Mouse (Mus musculus) forebrain, embryonic 13.5 days (tissue): Measurements from ENCODE around the gene Tmem198b. TPM values are rescaled to one million over a fixed set of nuclear protein-coding genes. Genes with fewer than 3 reads are reported as not detected.
A peak's percentile ranks its signal among the peaks of the same experiment; 100 is the strongest.

Experiments used
- ATAC-seq: fragments of 200-750 bp; cut with Nextera tagmentation; 2 replicates; pipeline ENCODE4 v1.8.0; 2017
- H3K27ac ChIP-seq: fragments of 300-500 bp; sonication (generic); 2 replicates; pipeline ENCODE4 v1.5.1; 2015; ENCODE audit warnings: inconsistent platforms, mild to moderate bottlenecking, moderate library complexity
- H3K27me3 ChIP-seq: fragments of 300-500 bp; sonication (generic); 2 replicates; pipeline ENCODE4 v1.6.1; 2015; ENCODE audit warnings: mild to moderate bottlenecking, inconsistent platforms
- H3K36me3 ChIP-seq: fragments of 300-500 bp; sonication (generic); 2 replicates; pipeline ENCODE4 v1.6.1; 2015; ENCODE audit warnings: mild to moderate bottlenecking, inconsistent platforms; ENCODE audit not compliant: poor library complexity, severe bottlenecking
- H3K4me1 ChIP-seq: fragments of 300-500 bp; sonication (generic); 2 replicates; pipeline ENCODE4 v1.6.1; 2015; ENCODE audit warnings: inconsistent platforms
- H3K4me2 ChIP-seq: fragments of 300-500 bp; sonication (generic); 2 replicates; pipeline ENCODE4 v1.6.1; 2015; ENCODE audit warnings: inconsistent platforms, mild to moderate bottlenecking, moderate library complexity
- H3K4me3 ChIP-seq: fragments of 300-500 bp; sonication (generic); 2 replicates; pipeline ENCODE4 v1.5.1; 2015; ENCODE audit warnings: mild to moderate bottlenecking, inconsistent platforms
- H3K9ac ChIP-seq: fragments of 300-500 bp; sonication (generic); 2 replicates; pipeline ENCODE4 v1.6.1; 2015; ENCODE audit warnings: mild to moderate bottlenecking, inconsistent platforms
- H3K9me3 ChIP-seq: fragments of 300-500 bp; sonication (generic); replicated peaks from 2 replicates; pipeline ENCODE4 v1.6.1; 2016; ENCODE audit warnings: inconsistent platforms
- WGBS: fragments of 180-500 bp; shearing (Covaris S2); methylation state at CpG from one replicate; pipeline ENCODE4 v1.1.7; 2015; 5-methylcytosine and 5-hydroxymethylcytosine counted together
- polyA plus RNA-seq: library from polyadenylated mRNA; unstranded; fragments of >200 nt; fragmentation: Nextera tagmentation; extraction: Ambion mirVana; gene quantifications from 2 replicates; pipeline ENCODE4 v1.2.1, GENCODE M21; 2015

The Tmem198b gene
- polyA plus RNA-seq, 1 experiment from 2014 or later = 14.9 TPM

DNA sequence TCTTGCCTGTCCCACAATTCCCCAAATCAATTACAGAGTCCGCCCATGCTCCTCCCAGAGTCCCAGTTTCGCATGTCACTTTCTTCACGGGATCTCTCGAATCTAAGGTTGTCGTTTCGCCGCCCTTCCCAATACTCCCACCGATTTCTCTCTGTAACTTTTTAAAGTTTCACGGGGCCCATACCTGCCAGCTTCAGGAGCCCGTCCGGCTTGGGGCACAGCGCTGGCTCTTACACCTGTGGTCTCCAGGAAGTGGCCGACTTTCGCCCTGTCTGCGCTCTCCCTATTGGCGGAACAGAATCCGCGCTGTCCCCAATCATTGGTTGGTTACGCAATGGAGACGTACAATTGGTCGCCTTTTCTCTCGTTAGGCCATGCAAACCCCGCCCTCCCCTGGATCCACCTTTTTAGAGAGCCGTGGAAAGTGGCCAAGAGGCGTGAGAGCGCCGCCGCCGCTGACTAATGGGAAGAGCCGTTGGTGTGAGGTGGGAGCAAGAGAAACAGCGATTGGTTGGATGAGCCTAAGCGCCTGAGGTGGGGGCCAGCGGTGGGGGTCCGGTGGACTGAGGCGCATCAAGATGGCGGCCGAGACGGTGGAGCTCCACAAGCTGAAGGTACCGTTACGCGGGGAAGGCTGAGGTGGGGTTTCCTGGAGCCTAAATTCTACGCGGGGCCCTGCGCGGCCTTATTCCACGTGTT, 17.3 kb upstream of the Tmem198b start, which contains the start of gene Ormdl2:
Gene Ormdl2 (minus strand): TSS at position 288 of the 699 bp plus-strand sequence.
- Histone ChIP-seq H3K9me3 (no peaks in the 10 kb centered on the region), H3K4me1 (peaks cover 20% of the 10 kb centered on the region), H3K27ac (peak within 1 kb of the TSS; percentile 60; the same call in 1 of the 2 replicates), H3K4me3 (peak within 1 kb of the TSS; percentile 91), H3K9ac (peak within 1 kb of the TSS; percentile 88), H3K36me3 (peaks cover 50% of the 10 kb centered on the region), H3K4me2 (peak within 1 kb of the TSS; percentile 89), H3K27me3 (no peaks in the 10 kb centered on the region)
- under 1% methylated on average over 46 of the region's 46 CpGs for WGBS
- ATAC-seq = peak; percentile 100

DNA sequence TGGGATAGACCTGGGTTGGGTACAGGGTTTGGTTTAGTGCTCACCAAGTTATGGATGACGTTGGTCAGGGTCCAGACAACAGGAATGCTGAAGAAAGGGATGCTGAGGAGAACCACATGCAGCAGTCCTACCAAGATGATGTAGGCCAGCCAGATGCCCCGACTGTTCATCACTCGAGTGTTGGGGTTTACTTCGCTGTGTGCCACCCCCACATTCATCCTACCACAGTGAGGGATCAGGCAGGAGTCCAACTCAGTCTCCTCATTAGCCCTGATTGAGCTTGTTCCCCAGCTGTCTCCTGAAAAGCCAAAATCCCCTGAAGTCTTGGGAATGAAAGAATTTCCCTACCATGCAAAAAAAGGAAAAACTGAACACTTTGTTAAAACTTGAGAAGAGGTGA, 16.0 kb upstream of the Tmem198b start:
- H3K4me3 ChIP-seq = no peak overlapping the region
- H3K4me2 ChIP-seq = peak overlapping the region; percentile 61
- peaks cover 20% of the 10 kb centered on the region for H3K4me1 ChIP-seq
- peaks cover 54% of the 10 kb centered on the region for H3K36me3 ChIP-seq
- ATAC-seq = no peak
- H3K9me3 ChIP-seq = no peaks in the 10 kb centered on the region
- no peaks in the 10 kb centered on the region for H3K27me3 ChIP-seq
- 78% methylated on average over 4 of the region's 4 CpGs for WGBS
- no peak overlapping the region for H3K9ac ChIP-seq
- H3K27ac ChIP-seq = no peak overlapping the region

DNA sequence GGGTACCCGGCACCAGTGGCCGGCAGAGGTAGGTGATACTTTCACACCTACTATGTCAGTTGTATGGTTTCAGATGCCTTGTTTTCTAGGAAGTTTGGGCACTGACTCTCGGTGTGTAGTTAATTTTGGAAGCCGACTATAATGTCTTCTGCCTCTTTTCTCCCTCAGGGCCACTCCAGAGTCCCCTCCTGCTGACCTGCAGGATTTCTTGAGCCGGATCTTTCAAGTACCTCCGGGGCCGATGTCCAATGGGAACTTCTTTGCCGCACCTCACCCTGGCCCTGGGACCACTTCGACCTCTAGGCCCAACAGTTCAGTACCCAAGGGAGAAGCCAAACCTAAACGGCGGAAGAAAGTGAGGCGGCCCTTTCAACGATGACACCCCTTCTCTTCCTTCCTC, 12.9 kb upstream of the Tmem198b start, which contains the start of gene Sarnp:
Gene Sarnp (plus strand): TSS at position 301 of the 400 bp plus-strand sequence.
- 92% methylated on average over 13 of the region's 13 CpGs for WGBS
- Histone ChIP-seq H3K4me1 (peaks cover 9% of the 10 kb centered on the region), H3K27me3 (no peaks in the 10 kb centered on the region), H3K9me3 (no peaks in the 10 kb centered on the region), H3K4me2 (no peak within 1 kb of the TSS), H3K9ac (no peak within 1 kb of the TSS), H3K36me3 (peaks cover 72% of the 10 kb centered on the region), H3K27ac (no peak within 1 kb of the TSS), H3K4me3 (no peak within 1 kb of the TSS)
- ATAC-seq = no peak

DNA sequence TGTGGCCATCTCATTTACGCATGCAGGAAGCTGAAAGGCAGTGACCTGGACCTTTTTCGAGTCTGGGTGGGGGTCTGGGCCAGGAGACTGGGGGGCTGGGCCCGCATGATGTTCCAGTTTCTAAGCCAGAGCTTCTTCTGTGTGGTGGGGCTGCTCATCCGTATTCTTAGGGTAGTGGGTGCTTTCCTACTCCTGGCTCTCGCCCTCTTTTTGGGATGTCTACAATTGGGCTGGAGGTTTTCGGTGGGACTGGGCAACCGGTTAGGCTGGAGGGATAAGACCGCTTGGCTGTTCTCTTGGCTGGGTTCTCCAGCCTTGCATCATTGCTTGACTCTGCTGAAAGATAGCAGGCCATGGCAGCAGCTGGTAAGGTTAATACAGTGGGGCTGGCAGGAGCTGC, 2.8 kb upstream of the Tmem198b start:
- no peak for ATAC-seq
- peaks cover 42% of the 10 kb centered on the region for H3K36me3 ChIP-seq
- no peaks in the 10 kb centered on the region for H3K27me3 ChIP-seq
- no peaks in the 10 kb centered on the region for H3K9me3 ChIP-seq
- H3K4me3 ChIP-seq = peak overlapping the region; percentile 78
- peak overlapping the region; percentile 88 for H3K9ac ChIP-seq
- 96% methylated on average over 8 of the region's 8 CpGs for WGBS
- no peak overlapping the region for H3K27ac ChIP-seq
- peaks cover 58% of the 10 kb centered on the region for H3K4me1 ChIP-seq
- peak overlapping the region; percentile 78 for H3K4me2 ChIP-seq

DNA sequence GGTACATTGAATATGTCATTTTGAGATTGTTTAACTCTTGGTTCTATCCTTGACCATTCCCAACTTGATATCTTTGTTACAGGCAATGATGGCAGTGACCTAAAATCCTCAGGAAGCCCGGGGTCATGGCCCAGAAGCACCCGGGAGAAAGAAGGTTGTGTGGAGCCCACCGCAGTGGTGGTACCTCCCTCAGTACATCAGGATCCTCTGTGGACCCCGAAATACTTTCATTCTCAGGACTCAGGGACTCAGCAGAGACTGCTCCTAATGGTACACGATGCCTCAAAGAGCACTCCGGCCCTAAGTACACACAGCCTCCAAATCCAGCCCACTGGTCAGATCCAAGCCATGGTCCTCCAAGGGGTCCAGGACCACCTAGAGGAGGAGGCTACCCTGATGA, 1.9 kb upstream of the Tmem198b start:
- ATAC-seq = no peak
- H3K27me3 ChIP-seq = no peaks in the 10 kb centered on the region
- WGBS = 74% methylated on average over 6 of the region's 6 CpGs
- H3K9me3 ChIP-seq = no peaks in the 10 kb centered on the region
- peaks cover 49% of the 10 kb centered on the region for H3K36me3 ChIP-seq
- H3K9ac ChIP-seq = peak overlapping the region; percentile 88
- H3K27ac ChIP-seq = no peak overlapping the region; the same call in 1 of the 2 replicates
- H3K4me2 ChIP-seq = peak overlapping the region; percentile 78
- peak overlapping the region; percentile 78 for H3K4me3 ChIP-seq
- H3K4me1 ChIP-seq = peaks cover 58% of the 10 kb centered on the region

DNA sequence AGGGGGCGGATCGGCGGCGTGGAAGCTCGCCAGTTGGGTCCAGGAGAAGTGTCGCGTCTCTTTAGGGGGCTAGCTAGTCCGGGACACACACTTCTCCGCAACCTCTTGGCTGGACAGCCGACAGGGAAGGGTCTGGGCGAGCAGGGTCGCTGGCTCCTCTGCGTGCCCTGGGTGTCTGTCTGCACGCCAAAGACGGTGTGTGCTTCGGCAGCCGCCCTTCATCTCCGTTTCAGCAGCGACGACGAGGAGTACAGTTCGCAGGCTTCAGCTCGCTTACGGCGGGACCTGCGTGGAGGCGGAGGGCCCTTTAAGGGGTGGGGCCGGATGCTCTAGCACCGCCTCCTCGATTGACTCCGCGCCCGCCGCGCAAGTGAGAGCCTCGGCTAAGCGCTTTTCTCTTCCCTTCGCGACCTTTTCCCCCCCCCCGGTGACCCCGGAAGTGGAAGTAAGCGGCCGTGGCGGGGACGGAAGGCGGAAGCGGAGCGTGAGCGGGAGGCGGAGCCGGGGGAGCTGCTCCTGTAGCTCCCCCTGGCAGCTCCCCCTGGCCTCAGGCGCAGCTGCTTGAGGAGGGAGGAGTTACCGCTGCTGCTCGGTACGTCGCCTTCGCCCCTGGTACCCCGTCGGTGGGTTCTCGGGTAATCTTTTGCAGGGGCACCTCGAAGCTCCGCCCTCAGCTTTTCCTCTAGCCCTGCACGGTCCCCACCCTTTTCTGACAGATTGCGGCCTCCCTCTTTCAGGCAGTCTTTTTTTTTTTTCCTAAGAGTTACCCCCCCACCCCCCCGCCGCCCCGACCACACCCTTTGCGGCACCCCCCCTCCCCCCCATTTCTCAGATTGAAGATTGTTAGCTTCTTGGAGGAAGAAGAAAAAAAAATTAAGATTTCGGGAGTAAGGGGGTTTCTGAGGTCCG, 1.2 kb upstream of the Tmem198b start:
- peak; percentile 93 for ATAC-seq
- Histone ChIP-seq H3K27me3 (no peaks in the 10 kb centered on the region), H3K9ac (peak overlapping the region; percentile 88), H3K4me2 (peak overlapping the region; percentile 78), H3K9me3 (no peaks in the 10 kb centered on the region), H3K4me1 (peaks cover 58% of the 10 kb centered on the region), H3K36me3 (peaks cover 56% of the 10 kb centered on the region), H3K4me3 (peak overlapping the region; percentile 78), H3K27ac (peak overlapping the region; percentile 98)
- under 1% methylated on average over 65 of the region's 70 CpGs for WGBS

DNA sequence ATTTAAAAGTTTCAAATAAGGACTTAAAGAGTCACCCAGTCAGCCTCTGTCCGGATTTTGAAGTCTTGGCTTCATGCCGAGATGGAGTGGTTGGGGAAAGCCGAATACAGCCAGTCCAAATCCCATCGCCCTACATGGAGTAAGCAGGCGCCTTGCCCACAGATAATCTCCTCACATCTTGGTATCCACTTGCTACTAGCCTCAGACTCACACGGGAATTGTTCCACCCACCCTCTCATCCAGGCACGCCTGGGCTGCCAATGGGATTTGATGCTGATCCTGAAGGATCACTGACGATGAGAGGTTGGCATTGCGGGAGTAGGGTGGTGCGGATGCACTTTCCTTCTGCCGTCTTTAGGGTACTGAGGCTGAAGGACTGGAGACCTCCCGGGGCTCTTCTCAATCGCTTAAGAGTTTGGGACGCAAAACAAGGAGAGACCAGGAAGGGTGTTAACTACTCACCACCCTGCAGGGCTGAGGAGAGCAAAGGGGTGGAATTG, 349 bp downstream of the Tmem198b start, which contains the start of gene Dnajc14:
Gene Dnajc14 (plus strand): TSS at position 292 of the 500 bp plus-strand sequence.
- H3K27me3 ChIP-seq = no peaks in the 10 kb centered on the region
- ATAC-seq = peak; percentile 27
- peak within 1 kb of the TSS; percentile 88 for H3K9ac ChIP-seq
- H3K36me3 ChIP-seq = peaks cover 55% of the 10 kb centered on the region
- peak within 1 kb of the TSS; percentile 78 for H3K4me3 ChIP-seq
- H3K4me2 ChIP-seq = peak within 1 kb of the TSS; percentile 78
- H3K9me3 ChIP-seq = no peaks in the 10 kb centered on the region
- peak within 1 kb of the TSS; percentile 98 for H3K27ac ChIP-seq
- H3K4me1 ChIP-seq = peaks cover 48% of the 10 kb centered on the region
- under 1% methylated on average over 14 of the region's 14 CpGs for WGBS

DNA sequence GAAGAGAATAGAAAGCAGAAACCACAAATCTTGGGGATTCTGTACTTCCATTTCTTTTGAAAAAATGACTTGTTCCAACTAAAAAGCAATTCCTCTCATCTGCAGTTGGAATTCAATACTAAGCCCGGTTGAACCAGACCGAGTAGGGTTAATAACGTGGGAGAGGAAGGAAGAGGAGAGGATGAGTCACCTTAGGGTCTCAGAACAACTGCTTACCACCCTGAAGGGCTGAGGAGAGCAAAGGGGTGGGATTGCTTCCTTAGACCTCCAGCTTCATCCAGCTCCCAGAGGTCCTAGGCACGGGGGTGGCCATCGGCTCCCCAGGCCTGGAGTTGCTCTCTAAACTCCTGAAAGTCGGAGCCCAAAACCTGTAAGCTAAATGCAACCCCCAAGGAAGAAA, 809 bp downstream of the Tmem198b start:
- H3K9ac ChIP-seq = peak overlapping the region; percentile 88
- peaks cover 55% of the 10 kb centered on the region for H3K36me3 ChIP-seq
- 14% methylated on average over 6 of the region's 6 CpGs for WGBS
- peak overlapping the region; percentile 78 for H3K4me3 ChIP-seq
- H3K27ac ChIP-seq = peak overlapping the region; percentile 98; the same call in 1 of the 2 replicates
- peaks cover 43% of the 10 kb centered on the region for H3K4me1 ChIP-seq
- peak overlapping the region; percentile 78 for H3K4me2 ChIP-seq
- no peaks in the 10 kb centered on the region for H3K27me3 ChIP-seq
- no peaks in the 10 kb centered on the region for H3K9me3 ChIP-seq
- ATAC-seq = no peak

DNA sequence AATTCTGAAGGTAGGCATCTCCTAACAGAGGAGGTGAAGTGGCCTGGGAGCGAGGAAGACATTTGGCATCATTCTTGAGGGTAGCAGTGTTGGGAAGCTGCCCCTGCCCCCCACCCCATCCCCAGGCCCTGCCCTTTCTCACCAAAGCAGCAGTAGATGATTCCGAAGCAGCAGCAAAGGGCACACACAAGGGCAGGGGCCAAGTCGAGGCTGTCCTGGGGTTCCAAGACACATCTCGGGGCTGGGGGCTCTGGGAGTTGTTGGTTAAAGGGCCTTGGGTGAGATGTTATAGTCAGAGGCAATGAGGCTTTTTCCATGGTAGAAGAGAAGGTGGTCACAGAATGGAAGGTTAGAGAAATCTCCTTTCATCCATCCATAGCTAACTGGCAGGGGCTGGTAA, 1.2 kb downstream of the Tmem198b start:
- Histone ChIP-seq H3K9ac (peak overlapping the region; percentile 88), H3K9me3 (no peaks in the 10 kb centered on the region), H3K36me3 (peaks cover 51% of the 10 kb centered on the region), H3K27ac (no peak overlapping the region), H3K27me3 (no peaks in the 10 kb centered on the region), H3K4me2 (peak overlapping the region; percentile 78), H3K4me1 (peaks cover 39% of the 10 kb centered on the region), H3K4me3 (peak overlapping the region; percentile 78)
- ATAC-seq = no peak
- WGBS = 69% methylated on average over 4 of the region's 4 CpGs

DNA sequence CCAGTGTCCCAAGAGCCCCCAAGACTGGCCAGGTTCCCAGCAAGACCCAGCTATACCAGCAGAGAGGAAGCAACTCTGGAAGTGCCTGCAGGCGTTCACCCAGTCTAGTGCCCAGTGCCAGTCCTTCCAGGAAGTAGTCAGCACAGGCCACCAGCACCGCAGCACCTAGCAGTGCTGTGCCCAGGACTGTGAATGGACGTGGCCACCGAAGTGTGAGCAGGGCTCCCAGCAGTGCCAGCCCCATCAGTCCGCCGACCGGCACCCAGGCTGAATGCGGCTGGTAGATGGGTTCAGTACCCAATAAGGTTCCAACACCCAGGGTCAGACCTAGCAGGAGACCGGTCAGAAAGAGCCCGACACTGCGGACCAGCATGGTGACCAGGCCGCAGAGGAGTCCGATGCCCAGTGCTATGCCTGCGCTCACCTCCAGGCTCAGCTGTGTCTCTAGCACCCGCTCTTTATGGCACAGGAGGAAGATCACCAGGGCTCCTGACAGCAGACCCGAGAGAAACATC, 2.1 kb downstream of the Tmem198b start:
- Histone ChIP-seq H3K4me2 (no peak overlapping the region), H3K27me3 (no peaks in the 10 kb centered on the region), H3K4me3 (no peak overlapping the region), H3K27ac (no peak overlapping the region), H3K4me1 (peaks cover 30% of the 10 kb centered on the region), H3K9me3 (no peaks in the 10 kb centered on the region), H3K36me3 (peaks cover 42% of the 10 kb centered on the region), H3K9ac (peak overlapping the region; percentile 88)
- ATAC-seq = no peak
- 87% methylated on average over 16 of the region's 16 CpGs for WGBS

DNA sequence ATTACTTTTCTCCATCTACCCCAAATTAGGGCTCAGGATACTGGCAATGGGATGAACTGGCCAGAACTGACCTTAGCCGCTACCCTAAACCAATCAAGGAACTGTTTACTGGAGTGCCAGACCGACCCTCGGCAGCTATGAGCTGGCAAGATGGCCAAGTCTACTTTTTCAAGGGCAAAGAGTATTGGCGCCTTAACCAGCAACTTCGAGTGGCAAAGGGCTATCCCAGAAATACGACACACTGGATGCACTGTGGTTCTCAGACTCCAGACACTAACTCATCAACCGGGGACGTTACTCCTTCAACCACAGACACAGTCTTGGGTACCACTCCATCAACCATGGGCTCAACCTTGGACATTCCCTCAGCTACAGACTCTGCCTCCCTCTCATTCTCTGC, 5.5 kb downstream of the Tmem198b start:
- H3K9me3 ChIP-seq = no peaks in the 10 kb centered on the region
- H3K4me1 ChIP-seq = peaks cover 16% of the 10 kb centered on the region
- H3K4me2 ChIP-seq = no peak overlapping the region
- H3K9ac ChIP-seq = no peak overlapping the region
- WGBS = 95% methylated on average over 8 of the region's 8 CpGs
- no peaks in the 10 kb centered on the region for H3K27me3 ChIP-seq
- H3K4me3 ChIP-seq = no peak overlapping the region
- H3K27ac ChIP-seq = no peak overlapping the region
- H3K36me3 ChIP-seq = peaks cover 34% of the 10 kb centered on the region
- ATAC-seq = no peak
